Mouse (Mus musculus) R1 (cell line): ENCODE data around the gene Tmco3.
"Not testable (repeated sequence)": the region's sequence is repeated elsewhere in the genome, so short reads cannot be mapped to it uniquely, and the experiment has no call there.

Experiments used
- DNase-seq: peaks from one replicate; pipeline ENCODE4 v3.0.0-alpha.2; 2018; ENCODE audit warnings: low read depth, low spot score

The Tmco3 gene

GRCm38 (mm10) chr8:13306309-13306909 lies 18.4 kb downstream of the Tmco3 start:
- DNase-seq = no peak

GRCm38 (mm10) chr8:13306916-13307315 lies 18.9 kb downstream of the Tmco3 start:
- DNase-seq = no peak

GRCm38 (mm10) chr8:13314922-13315321 lies 26.9 kb downstream of the Tmco3 start:
- DNase-seq = no peak

- no peak for DNase-seq
These were observed 28.7 kb downstream of the Tmco3 start for GRCm38 (mm10) chr8:13316671-13317070.

GRCm38 (mm10) chr8:13326598-13326997 lies 38.6 kb downstream of the Tmco3 start:
- peak; percentile 77 for DNase-seq

GRCm38 (mm10) chr8:13334671-13335070 lies 46.7 kb downstream of the Tmco3 start:
- peak; percentile 79 for DNase-seq

- DNase-seq = not testable (repeated sequence)
These were observed 49.3 kb downstream of the Tmco3 start for GRCm38 (mm10) chr8:13337245-13337644.

- DNase-seq = no peak
These were observed 49.7 kb downstream of the Tmco3 start for GRCm38 (mm10) chr8:13337678-13338077.

GRCm38 (mm10) chr8:13338255-13338860 lies 50.4 kb downstream of the Tmco3 start, which contains the start of gene Tfdp1:
Gene Tfdp1, plus strand, starts transcription at chr8:13338751.
- peak; percentile 87 for DNase-seq

- DNase-seq = peak; percentile 63
These were observed 51.1 kb downstream of the Tmco3 start for GRCm38 (mm10) chr8:13338901-13339645.

GRCm38 (mm10) chr8:13339646-13339990 lies 51.6 kb downstream of the Tmco3 start:
- DNase-seq = no peak

GRCm38 (mm10) chr8:13340650-13341049 lies 52.7 kb downstream of the Tmco3 start:
- DNase-seq = no peak

GRCm38 (mm10) chr8:13342340-13342739 lies 54.4 kb downstream of the Tmco3 start:
- DNase-seq = no peak

- no peak for DNase-seq
These were observed 55.1 kb downstream of the Tmco3 start for GRCm38 (mm10) chr8:13343134-13343533.

- DNase-seq = no peak
These were observed 62.1 kb downstream of the Tmco3 start for GRCm38 (mm10) chr8:13350052-13350451.

- DNase-seq = no peak
These were observed 63.6 kb downstream of the Tmco3 start for GRCm38 (mm10) chr8:13351593-13351992.

GRCm38 (mm10) chr8:13352601-13353000 lies 64.6 kb downstream of the Tmco3 start:
- no peak for DNase-seq

- DNase-seq = no peak
These were observed 65.3 kb downstream of the Tmco3 start for GRCm38 (mm10) chr8:13353155-13353833.

GRCm38 (mm10) chr8:13353883-13354282 lies 65.9 kb downstream of the Tmco3 start:
- DNase-seq = no peak

- DNase-seq = peak; percentile 58
These were observed 68.2 kb downstream of the Tmco3 start for GRCm38 (mm10) chr8:13356221-13356620.

GRCm38 (mm10) chr8:13356681-13357080 lies 68.7 kb downstream of the Tmco3 start:
- no peak for DNase-seq

- DNase-seq = no peak
These were observed 72.2 kb downstream of the Tmco3 start for GRCm38 (mm10) chr8:13360213-13360612.
